In genomic region chr7:134231378-134232346, GRCm38 (mm10) we compare ENCODE assay signal across 14 mouse cellular contexts. TPM values are rescaled to one million over a fixed set of nuclear protein-coding genes. Genes with fewer than 3 reads are reported as not detected.
DNase-seq lines count a peak whose midpoint lies in the region; ATAC-seq and TF ChIP-seq lines count a peak whose summit lies in the region.
"Had no signal": no experiment of that assay in that cellular context is flagged by ENCODE, and none has a peak within 500 bp of the region (broad histone marks: within the 10 kb centered on the region; RNA-seq: fewer than 3 reads in every experiment).

Gene Adam12 (minus strand): TSS chr7:134232146.

- WGBS in embryonic facial prominence, embryonic 14.5 days: 57% methylated on average over 14 of the region's 14 CpGs
- 72% methylated on average over 14 of the region's 14 CpGs for WGBS in embryonic facial prominence, embryonic 10.5 days
- WGBS in lung, embryonic 14.5 days: 65% methylated on average over 14 of the region's 14 CpGs

- no peak for ATAC-seq in embryonic facial prominence, embryonic 14.5 days (ENCODE audit: low read depth)
- no peak for ATAC-seq in lung, embryonic 14.5 days (ENCODE audit: insufficient read depth)

- no peak within 1 kb of the TSS for H3K27ac ChIP-seq in embryonic facial prominence, embryonic 14.5 days (replicated peaks; ENCODE audit: low read depth, low read length)
- no peak within 1 kb of the TSS for H3K27ac ChIP-seq in embryonic facial prominence, embryonic 10.5 days (replicated peaks)
- 0 out of 2 replicates have a peak within 1 kb of the TSS, but pooled peaks have one; percentile 13 for H3K27ac ChIP-seq in lung, embryonic 14.5 days (ENCODE audit: low read depth)
- no peak within 1 kb of the TSS for H3K27ac ChIP-seq in brown adipose tissue, adult 24 weeks (replicated peaks; ENCODE audit: low read depth, low read length)
- H3K27ac ChIP-seq: heart, embryonic 13.5 days had no signal

- TF ChIP-seq CTCF in lung, embryonic 14.5 days (IDR thresholded peaks at IDR 0.05; ENCODE audit: low read depth): no peak

- H3K4me2 ChIP-seq in embryonic facial prominence, embryonic 14.5 days (ENCODE audit: low read depth, low read length): no peak within 1 kb of the TSS
- H3K4me2 ChIP-seq in lung, embryonic 14.5 days: no peak within 1 kb of the TSS
- H3K4me2 ChIP-seq: heart, embryonic 13.5 days had no signal

- DNase-seq in embryonic facial prominence, embryonic 14.5 days (ENCODE audit: low spot score): no peak
- no peak for DNase-seq in embryonic facial prominence, embryonic 10.5 days (ENCODE audit: low spot score)
- DNase-seq in lung, embryonic 14.5 days: peak; percentile 53
- DNase-seq in lung, postnatal 25 days (ENCODE audit: low spot score): no peak
- peak; percentile 52 to 53 for DNase-seq in thymus, postnatal 10 days (ENCODE audit: low spot score in 2 of 2)
- no peak for DNase-seq in spleen, adult 12 weeks (ENCODE audit: low spot score)
- no peak for DNase-seq in spleen, postnatal 4 days (ENCODE audit: low spot score in 2 of 2)
- DNase-seq: cerebellum, postnatal 36 days; kidney, adult 9 months; layer of hippocampus, adult 9-11 months; liver had no signal

- H3K36me3 ChIP-seq in embryonic facial prominence, embryonic 14.5 days (ENCODE audit: control insufficient read depth, insufficient read depth, low read length): no peaks in the 10 kb centered on the region
- no peaks in the 10 kb centered on the region for H3K36me3 ChIP-seq in embryonic facial prominence, embryonic 10.5 days (replicated peaks)
- no peaks in the 10 kb centered on the region for H3K36me3 ChIP-seq in lung, embryonic 14.5 days (ENCODE audit: insufficient read depth)
- H3K36me3 ChIP-seq: heart, embryonic 13.5 days had no signal

- no peaks in the 10 kb centered on the region for H3K4me1 ChIP-seq in embryonic facial prominence, embryonic 14.5 days (ENCODE audit: control insufficient read depth, insufficient read depth, low read length)
- H3K4me1 ChIP-seq in embryonic facial prominence, embryonic 10.5 days: peaks cover 32% of the 10 kb centered on the region
- peaks cover 19% of the 10 kb centered on the region; the same call in 1 of the 2 replicates for H3K4me1 ChIP-seq in lung, embryonic 14.5 days (ENCODE audit: insufficient read depth)
- peaks cover 7% of the 10 kb centered on the region; the same call in 1 of the 2 replicates for H3K4me1 ChIP-seq in brown adipose tissue, adult 24 weeks (ENCODE audit: control insufficient read depth, insufficient read depth, insufficient read length, low read length)
- H3K4me1 ChIP-seq: megakaryocyte, embryonic 14.5 days had no signal

- H3K4me3 ChIP-seq in embryonic facial prominence, embryonic 14.5 days (ENCODE audit: low read depth, low read length): no peak within 1 kb of the TSS
- H3K4me3 ChIP-seq in embryonic facial prominence, embryonic 10.5 days: no peak within 1 kb of the TSS
- no peak within 1 kb of the TSS for H3K4me3 ChIP-seq in lung, embryonic 14.5 days (ENCODE audit: low read depth, low read length)
- H3K4me3 ChIP-seq in brown adipose tissue, adult 24 weeks (ENCODE audit: insufficient read depth, low read depth, low read length): no peak within 1 kb of the TSS
- H3K4me3 ChIP-seq: heart, embryonic 13.5 days; megakaryocyte, embryonic 14.5 days had no signal

- H3K9me3 ChIP-seq in embryonic facial prominence, embryonic 14.5 days (ENCODE audit: control insufficient read depth, low read length): no peaks in the 10 kb centered on the region
- H3K9me3 ChIP-seq in embryonic facial prominence, embryonic 10.5 days: no peaks in the 10 kb centered on the region
- H3K9me3 ChIP-seq in lung, embryonic 14.5 days (ENCODE audit: low read depth, low read length): no peaks in the 10 kb centered on the region
- H3K9me3 ChIP-seq: heart, embryonic 13.5 days; megakaryocyte, embryonic 14.5 days had no signal

- no peaks in the 10 kb centered on the region for H3K27me3 ChIP-seq in embryonic facial prominence, embryonic 14.5 days (replicated peaks; ENCODE audit: control insufficient read depth, insufficient read depth, low read length)
- H3K27me3 ChIP-seq in embryonic facial prominence, embryonic 10.5 days (replicated peaks; ENCODE audit: low read depth, poor library complexity, severe bottlenecking): peaks cover 13% of the 10 kb centered on the region
- no peaks in the 10 kb centered on the region for H3K27me3 ChIP-seq in lung, embryonic 14.5 days (ENCODE audit: insufficient read depth, low read length)
- H3K27me3 ChIP-seq: heart, embryonic 13.5 days had no signal

- no peak within 1 kb of the TSS for H3K9ac ChIP-seq in embryonic facial prominence, embryonic 14.5 days (ENCODE audit: low read depth, low read length)
- H3K9ac ChIP-seq in lung, embryonic 14.5 days: no peak within 1 kb of the TSS
- H3K9ac ChIP-seq: heart, embryonic 13.5 days had no signal

RNA-seq across cellular contexts. Expression of gene Adam12, which starts in this region (rescaled TPM):
- 22.6 and 24.7 TPM in 2 replicates for polyA plus RNA-seq in embryonic facial prominence, embryonic 14.5 days (2014; fragmentation: Nextera tagmentation; extraction: Ambion mirVana)
- 1.9 and 2.1 TPM in 2 replicates for polyA plus RNA-seq in embryonic facial prominence, embryonic 10.5 days (2016; fragmentation: Nextera tagmentation; extraction: Ambion mirVana)
- 40.3 and 50.9 TPM in 2 replicates for polyA plus RNA-seq in lung, embryonic 14.5 days (2014; fragmentation: Nextera tagmentation; extraction: Ambion mirVana)
- polyA plus RNA-seq in brown adipose tissue, adult 24 weeks (2012; ENCODE audit: insufficient read depth, insufficient read length, missing spikeins): 10.4 and 10.5 TPM in 2 replicates

Comparison
In these comparisons a context has a peak if more than half of its experiments do, and no peak if none do; other contexts are left out.
1. DNase-seq: peak in lung, embryonic 14.5 days (single experiment) and thymus, postnatal 10 days (2 of 2); none in embryonic facial prominence, embryonic 14.5 days (single experiment), embryonic facial prominence, embryonic 10.5 days (single experiment), lung, postnatal 25 days (single experiment), spleen, adult 12 weeks (single experiment) and spleen, postnatal 4 days (0 of 2).